Mouse (Mus musculus) intestine, embryonic 15.5 days (tissue): ENCODE data around the gene Frmd4a. TPM values are rescaled to one million over a fixed set of nuclear protein-coding genes. Genes with fewer than 3 reads are reported as not detected.
"Not testable (repeated sequence)": the region's sequence is repeated elsewhere in the genome, so short reads cannot be mapped to it uniquely, and the experiment has no call there.

Source experiments
- ATAC-seq: fragments of 200-750 bp; cut with Nextera tagmentation; 2 replicates; pipeline ENCODE4 v1.8.0; 2017; ENCODE audit warnings: moderate TSS enrichment, moderate library complexity
- H3K27ac ChIP-seq: fragments of 300-500 bp; sonication (generic); 2 replicates; pipeline ENCODE4 v1.5.1; 2015; ENCODE audit warnings: mild to moderate bottlenecking, inconsistent platforms
- H3K27me3 ChIP-seq: fragments of 300-500 bp; sonication (generic); replicated peaks from 2 replicates; pipeline ENCODE4 v1.6.1; 2015; ENCODE audit warnings: inconsistent platforms
- H3K36me3 ChIP-seq: fragments of 300-500 bp; sonication (generic); 2 replicates; pipeline ENCODE4 v1.6.1; 2015; ENCODE audit warnings: inconsistent platforms
- H3K4me1 ChIP-seq: fragments of 300-500 bp; sonication (generic); replicated peaks from 2 replicates; pipeline ENCODE4 v1.6.1; 2015; ENCODE audit warnings: inconsistent platforms
- H3K4me2 ChIP-seq: fragments of 300-500 bp; sonication (generic); replicated peaks from 2 replicates; pipeline ENCODE4 v1.6.1; 2015; ENCODE audit warnings: mild to moderate bottlenecking, inconsistent platforms
- H3K4me3 ChIP-seq: fragments of 300-500 bp; sonication (generic); replicated peaks from 2 replicates; pipeline ENCODE4 v1.5.1; 2015; ENCODE audit warnings: inconsistent platforms
- H3K9ac ChIP-seq: fragments of 300-500 bp; sonication (generic); 2 replicates; pipeline ENCODE4 v1.6.1; 2015; ENCODE audit warnings: inconsistent platforms
- H3K9me3 ChIP-seq: fragments of 300-500 bp; sonication (generic); 2 replicates; pipeline ENCODE4 v1.6.1; 2016; ENCODE audit warnings: inconsistent platforms
- WGBS: fragments of 180-500 bp; shearing (Covaris S2); methylation state at CpG from one replicate; pipeline ENCODE4 v1.1.7; 2015; 5-methylcytosine and 5-hydroxymethylcytosine counted together
- polyA plus RNA-seq: library from polyadenylated mRNA; unstranded; fragments of >200 nt; fragmentation: Nextera tagmentation; extraction: Ambion mirVana; gene quantifications from 2 replicates; pipeline ENCODE4 v1.2.1, GENCODE M21; 2015

Gene Frmd4a
- polyA plus RNA-seq, 1 experiment from 2014 or later = 21.0 TPM

DNA sequence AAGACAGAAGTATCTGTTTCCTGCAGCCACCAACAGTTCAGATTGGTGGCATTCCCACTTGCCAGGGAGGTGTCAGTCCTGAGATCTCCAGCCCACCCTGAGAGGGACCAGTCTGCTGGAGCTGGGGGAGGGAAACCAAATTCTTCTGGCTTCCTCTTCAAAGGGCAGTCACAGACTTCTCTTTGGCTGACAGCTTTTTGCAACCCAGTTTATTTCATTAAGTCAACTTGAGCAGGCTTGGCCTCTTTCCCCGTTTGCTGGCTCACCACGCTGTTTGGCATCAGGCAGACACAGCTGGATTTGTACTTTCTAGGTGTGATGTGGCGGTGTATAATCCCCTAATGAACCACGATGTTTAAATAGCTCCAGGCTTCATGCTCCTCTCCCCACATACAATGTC is 316.7 kb downstream of the Frmd4a start:
- no peaks in the 10 kb centered on the region for H3K27me3 ChIP-seq
- ATAC-seq = peak; percentile 61
- H3K36me3 ChIP-seq = no peaks in the 10 kb centered on the region

GRCm38 (mm10) chr2:4334936-4335335 is 317.4 kb downstream of the Frmd4a start:
- ATAC-seq = no peak
- Histone ChIP-seq H3K4me3 (no peak overlapping the region), H3K36me3 (no peaks in the 10 kb centered on the region), H3K9me3 (no peaks in the 10 kb centered on the region), H3K4me1 (peaks cover 18% of the 10 kb centered on the region; the same call in 1 of the 2 replicates), H3K4me2 (no peak overlapping the region), H3K27ac (no peak overlapping the region), H3K27me3 (no peaks in the 10 kb centered on the region), H3K9ac (no peak overlapping the region)
- 83% methylated on average over 5 of the region's 5 CpGs for WGBS

More for the DNA sequence above, 316.7 kb downstream of the Frmd4a start:
- peaks cover 18% of the 10 kb centered on the region; the same call in 1 of the 2 replicates for H3K4me1 ChIP-seq
- no peaks in the 10 kb centered on the region for H3K9me3 ChIP-seq
- no peak overlapping the region for H3K9ac ChIP-seq
- WGBS = 24% methylated on average over 4 of the region's 4 CpGs
- H3K27ac ChIP-seq = no peak overlapping the region
- no peak overlapping the region for H3K4me2 ChIP-seq
- H3K4me3 ChIP-seq = no peak overlapping the region

- Histone ChIP-seq H3K27ac (no peak overlapping the region), H3K4me1 (peaks cover 18% of the 10 kb centered on the region; the same call in 1 of the 2 replicates), H3K4me3 (no peak overlapping the region), H3K36me3 (no peaks in the 10 kb centered on the region), H3K9ac (no peak overlapping the region), H3K4me2 (no peak overlapping the region), H3K27me3 (no peaks in the 10 kb centered on the region), H3K9me3 (no peaks in the 10 kb centered on the region)
- no peak for ATAC-seq
- WGBS = 71% methylated on average over 4 of the region's 4 CpGs
These were observed 318.4 kb downstream of the Frmd4a start for GRCm38 (mm10) chr2:4335881-4336280.

- ATAC-seq, H3K9ac ChIP-seq, H3K27me3 ChIP-seq, H3K27ac ChIP-seq, H3K9me3 ChIP-seq, H3K4me2 ChIP-seq, H3K4me3 ChIP-seq, H3K36me3 ChIP-seq: not testable (repeated sequence)
- 58% methylated on average over 8 of the region's 8 CpGs for WGBS
- H3K4me1 ChIP-seq = peaks cover 11% of the 10 kb centered on the region; the same call in 1 of the 2 replicates
These were observed 320.8 kb downstream of the Frmd4a start for GRCm38 (mm10) chr2:4338290-4338689.

- no peaks in the 10 kb centered on the region for H3K9me3 ChIP-seq
- no peaks in the 10 kb centered on the region for H3K27me3 ChIP-seq
- H3K9ac ChIP-seq = no peak overlapping the region
- H3K36me3 ChIP-seq = no peaks in the 10 kb centered on the region
- WGBS = 57% methylated on average over 4 of the region's 4 CpGs
- no peak overlapping the region for H3K4me3 ChIP-seq
- ATAC-seq = no peak
- H3K4me1 ChIP-seq = 0 out of 2 replicates have a peak, but pooled peaks cover 5% of the 10 kb centered on the region
- H3K4me2 ChIP-seq = no peak overlapping the region
- 0 out of 2 replicates have a peak overlapping the region, but pooled peaks have one; percentile 27 for H3K27ac ChIP-seq
These were observed 321.6 kb downstream of the Frmd4a start for GRCm38 (mm10) chr2:4339128-4339527.

GRCm38 (mm10) chr2:4339530-4340218 is 322.2 kb downstream of the Frmd4a start:
- Histone ChIP-seq H3K27me3 (no peaks in the 10 kb centered on the region), H3K27ac (0 out of 2 replicates have a peak overlapping the region, but pooled peaks have one; percentile 27), H3K9ac (no peak overlapping the region), H3K9me3 (no peaks in the 10 kb centered on the region), H3K36me3 (no peaks in the 10 kb centered on the region), H3K4me3 (no peak overlapping the region), H3K4me1 (0 out of 2 replicates have a peak, but pooled peaks cover 5% of the 10 kb centered on the region), H3K4me2 (no peak overlapping the region)
- 65% methylated on average over 3 of the region's 3 CpGs for WGBS
- no peak for ATAC-seq

DNA sequence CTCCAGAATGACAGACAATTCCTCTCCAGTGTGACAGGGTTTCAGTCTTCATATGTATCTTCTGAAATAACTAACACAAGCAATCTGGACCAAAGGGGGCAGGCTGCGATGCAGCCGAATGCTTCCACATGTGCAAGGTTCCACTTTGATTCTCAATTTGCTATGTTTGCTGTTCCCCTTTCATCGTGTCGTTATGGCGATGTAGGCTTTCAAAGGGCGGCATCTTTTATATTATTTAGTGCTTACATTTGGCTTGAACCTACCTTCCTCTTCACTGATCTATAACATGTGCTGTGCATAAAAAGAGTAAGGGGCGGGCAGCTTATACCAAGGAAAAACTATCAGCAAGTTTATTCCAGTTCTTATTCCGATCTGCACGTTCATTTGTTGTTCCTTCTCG is 322.9 kb downstream of the Frmd4a start:
- H3K27me3 ChIP-seq = no peaks in the 10 kb centered on the region
- H3K36me3 ChIP-seq = no peaks in the 10 kb centered on the region
- 0 out of 2 replicates have a peak, but pooled peaks cover 5% of the 10 kb centered on the region for H3K4me1 ChIP-seq
- ATAC-seq = no peak
- H3K27ac ChIP-seq = no peak overlapping the region
- H3K4me3 ChIP-seq = no peak overlapping the region
- no peaks in the 10 kb centered on the region for H3K9me3 ChIP-seq
- 83% methylated on average over 10 of the region's 10 CpGs for WGBS
- H3K4me2 ChIP-seq = no peak overlapping the region
- H3K9ac ChIP-seq = no peak overlapping the region

DNA sequence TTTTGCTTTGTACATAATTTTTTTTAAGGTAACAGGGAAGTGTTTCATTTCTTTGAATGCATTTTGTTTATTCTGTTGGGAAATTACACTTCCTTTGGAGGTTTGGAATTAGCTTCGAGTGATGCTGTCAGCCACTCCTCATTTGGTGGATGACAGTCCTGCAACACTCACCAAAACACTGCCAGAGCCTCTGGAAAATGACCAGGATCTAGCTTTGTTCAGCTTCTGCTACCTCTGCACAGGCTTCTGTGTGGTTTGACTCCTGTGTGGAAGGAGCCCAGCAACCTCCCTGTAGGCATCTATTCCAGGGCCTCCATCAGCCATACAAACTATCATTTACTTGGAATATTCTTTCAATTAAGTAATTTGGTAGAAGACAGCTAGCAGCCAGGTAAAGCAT is 323.6 kb downstream of the Frmd4a start:
- Histone ChIP-seq H3K9me3 (no peaks in the 10 kb centered on the region), H3K4me1 (0 out of 2 replicates have a peak, but pooled peaks cover 5% of the 10 kb centered on the region), H3K9ac (no peak overlapping the region), H3K36me3 (no peaks in the 10 kb centered on the region), H3K4me3 (no peak overlapping the region), H3K27ac (no peak overlapping the region), H3K4me2 (no peak overlapping the region), H3K27me3 (no peaks in the 10 kb centered on the region)
- 60% methylated on average over 1 of the region's 1 CpGs for WGBS
- no peak for ATAC-seq

- no peak overlapping the region for H3K27ac ChIP-seq
These were observed 324.5 kb downstream of the Frmd4a start for GRCm38 (mm10) chr2:4342005-4342404.

GRCm38 (mm10) chr2:4344411-4344810 is 326.9 kb downstream of the Frmd4a start:
- no peak overlapping the region for H3K9ac ChIP-seq
- no peaks in the 10 kb centered on the region for H3K36me3 ChIP-seq
- H3K4me2 ChIP-seq = no peak overlapping the region
- no peaks in the 10 kb centered on the region for H3K27me3 ChIP-seq
- H3K9me3 ChIP-seq = no peaks in the 10 kb centered on the region
- no peak overlapping the region for H3K4me3 ChIP-seq
- no peak for ATAC-seq
- 78% methylated on average over 5 of the region's 5 CpGs for WGBS
- H3K27ac ChIP-seq = no peak overlapping the region
- H3K4me1 ChIP-seq = 0 out of 2 replicates have a peak, but pooled peaks cover 6% of the 10 kb centered on the region

More at GRCm38 (mm10) chr2:4342005-4342404, 324.5 kb downstream of the Frmd4a start:
- H3K4me2 ChIP-seq = no peak overlapping the region
- no peaks in the 10 kb centered on the region for H3K36me3 ChIP-seq
- H3K4me3 ChIP-seq = no peak overlapping the region
- no peak for ATAC-seq
- H3K4me1 ChIP-seq = 0 out of 2 replicates have a peak, but pooled peaks cover 9% of the 10 kb centered on the region
- no peaks in the 10 kb centered on the region for H3K27me3 ChIP-seq
- 70% methylated on average over 7 of the region's 7 CpGs for WGBS
- H3K9ac ChIP-seq = no peak overlapping the region
- H3K9me3 ChIP-seq = no peaks in the 10 kb centered on the region

DNA sequence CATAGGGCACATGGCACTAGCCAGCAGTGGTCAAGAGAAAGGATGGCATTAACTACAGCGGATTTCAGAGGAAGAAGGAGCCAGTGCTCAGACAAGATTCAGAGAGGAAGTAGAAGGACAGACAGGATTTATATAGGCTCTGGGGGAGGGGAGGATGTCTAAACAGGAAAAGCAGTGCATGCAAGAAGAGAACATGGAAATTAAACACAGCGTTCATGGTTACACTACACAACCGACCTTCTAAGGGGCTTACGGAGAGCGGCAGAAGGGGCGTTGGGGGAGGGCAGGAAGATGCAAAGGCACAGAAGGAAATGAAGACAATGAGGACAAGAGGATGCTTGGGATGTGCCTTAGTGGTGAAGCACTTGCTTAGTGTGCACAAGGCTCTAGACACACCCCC is 328.7 kb downstream of the Frmd4a start:
- 50% methylated on average over 6 of the region's 6 CpGs for WGBS
- ATAC-seq = no peak
- no peak overlapping the region for H3K27ac ChIP-seq

DNA sequence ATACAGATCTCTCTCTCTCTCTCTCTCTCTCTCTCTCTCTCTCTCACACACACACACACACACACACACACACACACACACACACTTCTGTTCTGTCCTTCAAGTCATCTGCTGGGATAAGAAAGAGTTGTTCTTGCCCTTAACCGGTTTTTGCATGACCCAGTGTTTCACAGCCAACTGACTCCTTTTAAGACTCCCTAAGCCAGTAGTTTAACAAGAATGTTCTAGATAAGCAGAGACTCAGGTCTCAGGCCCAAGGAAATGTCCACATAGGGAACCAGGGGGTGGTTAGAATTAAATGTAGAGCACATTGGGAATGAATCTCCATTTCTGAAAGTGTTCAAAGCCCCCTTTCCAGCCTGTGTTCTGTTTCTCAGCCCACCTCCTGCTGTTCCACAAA is 329.4 kb downstream of the Frmd4a start:
- no peak overlapping the region for H3K27ac ChIP-seq
- H3K9ac ChIP-seq = no peak overlapping the region
- no peaks in the 10 kb centered on the region for H3K36me3 ChIP-seq
- no peaks in the 10 kb centered on the region for H3K9me3 ChIP-seq
- WGBS = 51% methylated on average over 1 of the region's 1 CpGs
- no peak overlapping the region for H3K4me3 ChIP-seq
- H3K27me3 ChIP-seq = no peaks in the 10 kb centered on the region
- no peak overlapping the region for H3K4me2 ChIP-seq
- H3K4me1 ChIP-seq = 0 out of 2 replicates have a peak, but pooled peaks cover 4% of the 10 kb centered on the region
- ATAC-seq = no peak

More for the DNA sequence above, 328.7 kb downstream of the Frmd4a start:
- Histone ChIP-seq H3K36me3 (no peaks in the 10 kb centered on the region), H3K4me2 (no peak overlapping the region), H3K4me3 (no peak overlapping the region), H3K4me1 (0 out of 2 replicates have a peak, but pooled peaks cover 4% of the 10 kb centered on the region), H3K9me3 (no peaks in the 10 kb centered on the region), H3K27me3 (no peaks in the 10 kb centered on the region), H3K9ac (no peak overlapping the region)

GRCm38 (mm10) chr2:4347782-4348181 is 330.3 kb downstream of the Frmd4a start:
- H3K4me1 ChIP-seq = 0 out of 2 replicates have a peak, but pooled peaks cover 4% of the 10 kb centered on the region
- ATAC-seq = no peak
- WGBS = 41% methylated on average over 3 of the region's 3 CpGs
- no peak overlapping the region for H3K4me2 ChIP-seq
- no peaks in the 10 kb centered on the region for H3K36me3 ChIP-seq
- H3K4me3 ChIP-seq = no peak overlapping the region
- no peaks in the 10 kb centered on the region for H3K27me3 ChIP-seq
- no peak overlapping the region for H3K27ac ChIP-seq
- H3K9me3 ChIP-seq = no peaks in the 10 kb centered on the region
- no peak overlapping the region for H3K9ac ChIP-seq
